Mouse (Mus musculus) left cerebral cortex, postnatal 14 days (tissue): ENCODE measurements around the gene Susd6. TPM values are rescaled to one million over a fixed set of nuclear protein-coding genes. Genes with fewer than 3 reads are reported as not detected.

ENCODE experiments used
- DNase-seq, 2 experiments: peaks; one replicate each; pipeline ENCODE4 v3.0.0; 2021 to 2022; ENCODE audit warnings: low spot score in 2 of 2, mixed read lengths in 1 of 2
- intact Hi-C: fragments of 180-260 bp; cut with DNase I; formaldehyde crosslinking; loops from one replicate; pipeline ENCODE4 v1.15.1; 2025
- total RNA-seq, 2 experiments: library from RNA; stranded (reverse); gene quantifications; 2 replicates each; pipeline ENCODE4 v1.2.3; 2021

Gene Susd6
- total RNA-seq, 2 experiments from 2014 or later: 27.0 to 29.5 TPM

- intact Hi-C loops: no loop called here
- DNase-seq: no peak
These were observed 17.3 kb downstream of the Susd6 start for GRCm38 (mm10) chr12:80807451-80808085.

GRCm38 (mm10) chr12:80810005-80810404 is 19.7 kb downstream of the Susd6 start:
- intact Hi-C loops: no loop called here

GRCm38 (mm10) chr12:80811646-80812509 is 21.6 kb downstream of the Susd6 start:
- no peak for DNase-seq
- intact Hi-C loops: no loop called here

More at GRCm38 (mm10) chr12:80810005-80810404, 19.7 kb downstream of the Susd6 start:
- DNase-seq: no peak

GRCm38 (mm10) chr12:80812510-80812820 is 22.2 kb downstream of the Susd6 start:
- intact Hi-C loops: no loop called here
- no peak for DNase-seq

- no peak for DNase-seq
- intact Hi-C loops: no loop called here
These were observed 23.1 kb downstream of the Susd6 start for GRCm38 (mm10) chr12:80813456-80813855.

GRCm38 (mm10) chr12:80813872-80814271 is 23.6 kb downstream of the Susd6 start:
- intact Hi-C loops: no loop called here
- no peak for DNase-seq

GRCm38 (mm10) chr12:80814529-80814928 is 24.2 kb downstream of the Susd6 start:
- intact Hi-C loops: no loop called here
- DNase-seq: no peak

- no peak for DNase-seq
- intact Hi-C loops: loop anchor here (5.0 kb wide), 1 partner anchor 47 kb away; no protein-coding TSS in a partner anchor
These were observed 25.0 kb downstream of the Susd6 start for GRCm38 (mm10) chr12:80815298-80815697.

- intact Hi-C loops: loop anchor here (5.0 kb wide), 1 partner anchor 46 kb away; no protein-coding TSS in a partner anchor
- DNase-seq: no peak
These were observed 25.6 kb downstream of the Susd6 start for GRCm38 (mm10) chr12:80815893-80816292.

GRCm38 (mm10) chr12:80816380-80817086 is 26.2 kb downstream of the Susd6 start:
- intact Hi-C loops: loop anchor here (5.0 kb wide), 1 partner anchor 46 kb away; no protein-coding TSS in a partner anchor
- DNase-seq: no peak

GRCm38 (mm10) chr12:80817697-80818235 is 27.5 kb downstream of the Susd6 start:
- no peak for DNase-seq
- intact Hi-C loops: loop anchor here (5.0 kb wide), 1 partner anchor 45 kb away; no protein-coding TSS in a partner anchor

- peak in 1 of 2 experiments; percentile 16 for DNase-seq
- intact Hi-C loops: loop anchor here (5.0 kb wide), 1 partner anchor 43 kb away; no protein-coding TSS in a partner anchor
These were observed 28.7 kb downstream of the Susd6 start for GRCm38 (mm10) chr12:80819020-80819419.

GRCm38 (mm10) chr12:80821312-80822007 is 31.1 kb downstream of the Susd6 start:
- intact Hi-C loops: no loop called here
- DNase-seq: no peak

- no peak for DNase-seq
- intact Hi-C loops: no loop called here
These were observed 32.2 kb downstream of the Susd6 start for GRCm38 (mm10) chr12:80822533-80822932.

- DNase-seq: no peak
- intact Hi-C loops: no loop called here
These were observed 33.9 kb downstream of the Susd6 start for GRCm38 (mm10) chr12:80824202-80824601.

GRCm38 (mm10) chr12:80826423-80826822 is 36.1 kb downstream of the Susd6 start:
- intact Hi-C loops: loop anchor here (5.0 kb wide), 1 partner anchor 34 kb away; the partner anchor contains the start of gene Susd6
- no peak for DNase-seq

- intact Hi-C loops: loop anchor here (5.0 kb wide), 1 partner anchor 35 kb away; the partner anchor contains the start of gene Susd6
- DNase-seq: peak; percentile 60 to 67
These were observed 37.2 kb downstream of the Susd6 start for GRCm38 (mm10) chr12:80827464-80828015.

GRCm38 (mm10) chr12:80828020-80828419 is 37.7 kb downstream of the Susd6 start:
- no peak for DNase-seq
- intact Hi-C loops: loop anchor here (5.0 kb wide), 1 partner anchor 36 kb away; the partner anchor contains the start of gene Susd6
